Mouse (Mus musculus): ENCODE results near the gene 1110017D15Rik.

The 1110017D15Rik gene

GRCm38 (mm10) chr4:41478751-41479455, 38.2 kb downstream of the 1110017D15Rik start:
- no peak for DNase-seq

- no peak for DNase-seq
Observed at GRCm38 (mm10) chr4:41477648-41478160, 39.4 kb downstream of the 1110017D15Rik start.

DNA sequence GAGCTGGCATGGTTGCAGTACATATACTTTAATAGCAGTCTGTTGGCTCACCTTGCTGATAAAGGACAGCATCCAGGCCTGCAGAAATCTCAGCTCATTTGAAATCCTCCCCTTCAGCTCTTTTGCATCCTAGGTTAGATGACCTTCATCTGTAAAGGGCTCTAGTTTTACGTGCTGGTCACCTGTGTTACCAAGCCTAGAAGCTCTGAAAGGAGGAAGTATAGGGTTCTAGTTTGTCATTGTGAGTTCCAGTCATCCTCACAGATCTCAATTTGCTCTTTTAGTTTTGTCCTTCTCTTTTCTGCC, 45.8 kb downstream of the 1110017D15Rik start:
- no peak for DNase-seq

- no peak for DNase-seq
Observed at GRCm38 (mm10) chr4:41470684-41471383, 46.3 kb downstream of the 1110017D15Rik start.

GRCm38 (mm10) chr4:41470051-41470683, 47.0 kb downstream of the 1110017D15Rik start:
- DNase-seq = no peak

DNA sequence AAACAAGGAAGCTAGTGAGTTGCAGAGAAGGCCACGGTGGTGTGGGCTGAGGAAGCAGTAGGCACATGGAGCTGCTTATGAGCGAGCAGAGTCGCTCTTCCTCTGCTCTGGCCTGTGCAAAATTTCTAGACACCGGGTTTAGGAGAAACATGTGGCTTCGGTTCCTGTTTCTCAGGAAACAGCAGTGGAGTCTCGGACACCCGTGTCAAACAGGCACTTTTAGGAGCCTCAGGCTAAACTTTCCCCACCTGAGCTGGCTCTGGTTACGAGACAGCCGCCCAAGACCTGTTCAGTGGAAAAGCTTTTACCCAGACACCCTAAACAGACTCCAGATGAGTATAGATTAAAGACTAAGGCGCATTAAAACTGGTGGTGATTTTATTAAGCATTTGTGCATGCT, 47.9 kb downstream of the 1110017D15Rik start:
- DNase-seq = no peak

DNA sequence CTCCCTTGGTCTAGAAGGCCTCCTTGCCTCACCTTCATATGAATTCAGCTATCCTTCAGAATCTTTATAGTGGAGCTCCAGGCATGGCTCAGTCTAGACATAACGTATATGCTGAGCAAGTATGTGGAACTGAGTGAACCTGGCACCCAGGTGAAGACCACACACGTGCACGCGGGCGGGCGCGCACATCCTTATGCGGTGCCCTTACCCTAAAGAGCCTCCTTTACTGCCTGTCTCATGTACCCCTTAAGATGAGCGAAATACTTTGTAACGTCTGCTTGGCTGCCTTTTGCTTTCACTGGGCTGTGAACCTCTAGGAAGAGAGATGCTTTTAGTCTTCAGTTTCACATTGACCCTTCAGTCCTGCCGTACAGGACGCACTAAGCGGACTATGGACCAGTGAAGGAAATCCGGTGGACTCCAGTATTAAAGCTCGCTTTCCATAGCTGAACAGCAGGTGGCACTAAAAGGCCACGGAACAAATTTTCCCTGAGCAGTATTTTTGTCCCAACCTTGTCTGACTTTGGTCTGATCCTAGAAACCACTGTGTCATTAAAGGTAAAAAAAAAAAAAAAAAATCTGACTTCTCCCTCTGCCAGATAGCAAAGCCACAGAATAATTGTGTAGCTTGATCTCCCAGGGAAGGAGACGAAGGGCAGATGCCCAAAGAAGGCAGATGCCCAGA, 48.6 kb downstream of the 1110017D15Rik start:
- no peak for DNase-seq

DNA sequence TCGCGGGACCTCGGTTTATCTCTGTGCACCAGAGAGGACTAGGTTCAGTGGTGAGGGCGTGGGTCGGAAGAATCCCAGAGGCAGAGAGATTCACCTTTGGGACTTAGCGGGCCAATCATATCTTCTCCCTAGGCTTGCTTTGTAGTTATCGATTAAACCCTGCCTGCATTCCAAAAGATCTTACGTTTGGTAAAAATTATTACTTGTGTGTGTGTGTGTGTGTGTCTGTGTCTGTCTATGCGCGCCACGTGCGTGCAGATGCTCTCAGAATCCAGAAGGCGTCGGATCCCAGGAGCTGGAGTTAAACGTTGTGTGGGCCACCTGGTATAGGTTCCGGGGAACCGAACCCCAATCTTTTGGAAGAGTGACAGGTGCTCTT, 51.9 kb downstream of the 1110017D15Rik start:
- no peak for DNase-seq

- DNase-seq = peak; percentile 97 to 98
Observed at GRCm38 (mm10) chr4:41464345-41465286, 52.5 kb downstream of the 1110017D15Rik start, which contains the start of the genes Kif24 and Nudt2. Kif24 (minus strand) TSS chr4:41464887. Nudt2 (plus strand) TSS chr4:41465151.

GRCm38 (mm10) chr4:41463051-41463738, 53.9 kb downstream of the 1110017D15Rik start:
- peak in 1 of 2 experiments; percentile 33 for DNase-seq

DNA sequence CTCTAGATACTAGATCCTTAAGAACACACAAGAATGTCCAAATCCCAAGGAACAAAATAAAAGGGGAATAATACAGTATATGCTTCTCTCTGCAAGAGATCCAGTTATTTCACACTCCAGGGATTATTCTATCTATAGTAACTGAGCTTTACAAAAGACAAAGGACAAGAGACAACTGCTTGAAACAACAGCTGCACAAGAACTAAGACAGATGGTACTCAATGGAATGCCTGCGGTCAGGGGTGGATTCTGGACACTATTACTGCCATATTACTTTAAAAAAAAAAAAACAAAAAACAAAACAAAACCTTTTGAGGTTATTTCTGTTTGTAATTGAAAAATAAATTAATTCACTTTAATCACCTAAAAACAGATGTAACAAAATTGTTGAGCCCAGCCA, 56.4 kb downstream of the 1110017D15Rik start:
- DNase-seq = no peak
